17 mouse cellular contexts compared by ENCODE assay signal in genomic region chr12:73255006-73255405, GRCm38 (mm10).
"Had no signal": no experiment of that assay in that cellular context is flagged by ENCODE, and none has a peak within 500 bp of the region (broad histone marks: within the 10 kb centered on the region; RNA-seq: fewer than 3 reads in every experiment).

No protein-coding gene starts in this region.

- H3K27me3 ChIP-seq: kidney, embryonic 15.5 days; liver, embryonic 13.5 days; midbrain, embryonic 12.5 days; midbrain, embryonic 15.5 days; neural tube, embryonic 12.5 days; neural tube, embryonic 15.5 days; stomach, embryonic 15.5 days had no signal

- DNase-seq: kidney, postnatal 14 days; layer of hippocampus, postnatal 36 days; liver, embryonic 13.5 days; lung, adult 2 months; lung, postnatal 14 days; lung, postnatal 4 days; right cerebral cortex, adult 18-20 months; right cerebral cortex, postnatal 14 days; right cerebral cortex, postnatal 4 days; thymus, postnatal 4 days had no signal

- H3K4me2 ChIP-seq: kidney, embryonic 15.5 days; liver, embryonic 13.5 days; midbrain, embryonic 12.5 days; midbrain, embryonic 15.5 days; neural tube, embryonic 12.5 days; neural tube, embryonic 15.5 days; stomach, embryonic 15.5 days had no signal

- H3K27ac ChIP-seq: kidney, embryonic 15.5 days; left cerebral cortex, adult 2 months; liver, embryonic 13.5 days; midbrain, embryonic 12.5 days; midbrain, embryonic 15.5 days; neural tube, embryonic 12.5 days; neural tube, embryonic 15.5 days; stomach, embryonic 15.5 days had no signal

- H3K9ac ChIP-seq: kidney, embryonic 15.5 days; liver, embryonic 13.5 days; midbrain, embryonic 12.5 days; midbrain, embryonic 15.5 days; neural tube, embryonic 12.5 days; neural tube, embryonic 15.5 days; stomach, embryonic 15.5 days had no signal

- H3K4me1 ChIP-seq: liver, embryonic 13.5 days; midbrain, embryonic 12.5 days; midbrain, embryonic 15.5 days; neural tube, embryonic 12.5 days; neural tube, embryonic 15.5 days; stomach, embryonic 15.5 days had no signal

- ATAC-seq: midbrain, embryonic 15.5 days had no signal

- H3K4me3 ChIP-seq: kidney, embryonic 15.5 days; left cerebral cortex, adult 2 months; liver, embryonic 13.5 days; midbrain, embryonic 12.5 days; midbrain, embryonic 15.5 days; neural tube, embryonic 12.5 days; neural tube, embryonic 15.5 days; stomach, embryonic 15.5 days had no signal

- H3K9me3 ChIP-seq: kidney, embryonic 15.5 days; liver, embryonic 13.5 days; midbrain, embryonic 12.5 days; midbrain, embryonic 15.5 days; neural tube, embryonic 12.5 days; stomach, embryonic 15.5 days had no signal

- H3K36me3 ChIP-seq: liver, embryonic 13.5 days; midbrain, embryonic 12.5 days; midbrain, embryonic 15.5 days; neural tube, embryonic 12.5 days; neural tube, embryonic 15.5 days; stomach, embryonic 15.5 days had no signal
